Mouse (Mus musculus): ENCODE data around the gene C2. TPM values are rescaled to one million over a fixed set of nuclear protein-coding genes. Genes with fewer than 3 reads are reported as not detected.

Gene C2
- 2.7 and 3.2 TPM in 2 replicates for polyA plus RNA-seq (2015; fragmentation: Nextera tagmentation; extraction: Ambion mirVana)

DNA sequence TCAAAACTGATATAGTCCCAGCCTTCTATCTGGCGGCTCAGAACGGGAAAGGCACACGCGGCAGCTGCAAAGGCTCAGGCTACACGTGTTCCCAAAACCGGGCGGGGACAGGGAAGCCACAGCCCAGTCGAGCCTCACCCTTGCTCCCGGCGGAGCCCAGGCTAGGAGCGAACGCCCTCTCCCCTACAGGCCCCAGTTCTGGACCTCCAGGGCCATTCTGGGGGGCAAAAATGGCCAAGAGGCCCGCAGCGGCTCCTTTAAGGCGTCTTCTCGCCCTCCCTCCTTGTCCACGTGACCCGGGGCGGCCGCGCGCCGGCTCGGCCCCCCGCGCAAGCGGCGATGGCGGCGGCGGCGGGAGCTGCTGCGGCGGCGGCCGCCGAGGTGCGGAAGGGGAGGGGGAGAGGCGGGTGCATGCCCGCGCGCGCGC, at the start of gene C2, which contains the start of gene Ehmt2:
Gene C2 (minus strand): TSS at position 106 of the 427 bp plus-strand sequence.
Gene Ehmt2 (plus strand): TSS at position 310 of the 427 bp plus-strand sequence.
- under 1% methylated on average over 35 of the region's 44 CpGs for WGBS
- no peaks in the 10 kb centered on the region for H3K27me3 ChIP-seq
- peaks cover 46% of the 10 kb centered on the region for H3K4me1 ChIP-seq
- H3K36me3 ChIP-seq, result peaks cover 28% of the 10 kb centered on the region
- H3K9me3 ChIP-seq, result peaks cover 3% of the 10 kb centered on the region; the same call in 1 of the 2 replicates
- peak within 1 kb of the TSS; percentile 90 for H3K4me3 ChIP-seq
- H3K27ac ChIP-seq, result peak within 1 kb of the TSS; percentile 96
- peak; percentile 4; the same call in 1 of the 2 replicates for ATAC-seq (ENCODE audit: insufficient number of reproducible peaks, insufficient read depth, low FRiP score, low TSS enrichment, low read depth)
- peak within 1 kb of the TSS; percentile 96 for H3K9ac ChIP-seq
- H3K4me2 ChIP-seq, result peak within 1 kb of the TSS; percentile 88

DNA sequence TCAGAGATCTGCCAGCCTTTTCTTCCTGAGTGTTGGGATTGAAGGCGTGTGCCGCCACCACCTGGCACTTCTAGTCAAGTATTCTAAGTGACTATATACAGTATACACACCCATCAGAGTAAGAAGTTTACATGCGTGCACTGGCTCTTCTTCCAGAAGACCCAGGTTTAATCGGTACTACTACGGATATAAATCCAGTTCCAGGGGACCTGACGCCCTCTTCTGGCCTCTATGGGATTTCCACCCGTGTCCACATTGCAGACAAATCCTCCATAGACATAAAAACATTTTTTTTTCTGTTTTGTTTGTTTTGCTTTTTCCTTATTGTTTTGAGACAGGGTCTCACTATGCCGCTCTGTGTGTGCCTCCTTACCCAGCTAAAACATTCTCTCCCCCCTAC, 49.5 kb upstream of the C2 start:
- no peaks in the 10 kb centered on the region for H3K9me3 ChIP-seq
- peaks cover 20% of the 10 kb centered on the region for H3K36me3 ChIP-seq
- no peak overlapping the region for H3K4me2 ChIP-seq
- H3K27ac ChIP-seq, result no peak overlapping the region
- no peak for ATAC-seq (ENCODE audit: insufficient number of reproducible peaks, insufficient read depth, low FRiP score, low TSS enrichment, low read depth)
- H3K9ac ChIP-seq, result no peak overlapping the region
- 27% methylated on average over 8 of the region's 8 CpGs for WGBS
- H3K27me3 ChIP-seq, result no peaks in the 10 kb centered on the region
- no peak overlapping the region for H3K4me3 ChIP-seq
- H3K4me1 ChIP-seq, result peaks cover 10% of the 10 kb centered on the region

DNA sequence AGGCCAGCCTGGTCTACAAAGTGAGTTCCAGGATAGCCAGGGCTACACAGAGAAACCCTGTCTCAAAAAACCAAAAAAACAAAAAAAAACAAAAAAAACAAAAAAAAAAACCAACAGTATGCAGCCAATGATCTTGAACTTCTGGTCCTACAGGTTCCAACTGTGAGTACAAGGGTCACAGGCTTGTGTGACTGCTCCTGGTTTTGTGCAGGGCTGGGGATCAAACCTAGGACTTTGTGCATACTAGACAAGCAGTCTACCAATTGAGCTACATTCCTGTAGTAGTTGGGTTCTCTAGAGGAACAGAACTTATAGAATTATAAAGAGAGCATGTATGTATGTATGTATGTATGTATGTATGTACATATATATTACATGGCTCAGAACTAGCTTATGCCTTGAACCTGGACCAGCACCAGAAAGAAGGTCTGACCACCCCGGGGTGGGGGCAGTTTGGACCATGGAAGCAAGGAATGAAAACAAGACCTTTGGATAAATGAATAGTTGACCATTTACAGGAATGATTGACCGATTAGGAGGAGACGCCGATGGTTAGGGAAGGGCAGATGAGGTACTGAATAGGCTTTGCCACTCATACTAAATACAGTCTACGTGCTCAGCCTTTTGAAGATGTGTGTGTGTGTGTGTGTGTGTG, 48.5 kb upstream of the C2 start:
- no peak overlapping the region for H3K4me3 ChIP-seq
- no peak overlapping the region for H3K9ac ChIP-seq
- H3K4me1 ChIP-seq, result peaks cover 13% of the 10 kb centered on the region
- peaks cover 20% of the 10 kb centered on the region for H3K36me3 ChIP-seq
- no peak overlapping the region for H3K4me2 ChIP-seq
- no peaks in the 10 kb centered on the region for H3K9me3 ChIP-seq
- 94% methylated on average over 5 of the region's 5 CpGs for WGBS
- H3K27me3 ChIP-seq, result no peaks in the 10 kb centered on the region
- no peak overlapping the region for H3K27ac ChIP-seq
- ATAC-seq (ENCODE audit: insufficient number of reproducible peaks, insufficient read depth, low FRiP score, low TSS enrichment, low read depth), result no peak

DNA sequence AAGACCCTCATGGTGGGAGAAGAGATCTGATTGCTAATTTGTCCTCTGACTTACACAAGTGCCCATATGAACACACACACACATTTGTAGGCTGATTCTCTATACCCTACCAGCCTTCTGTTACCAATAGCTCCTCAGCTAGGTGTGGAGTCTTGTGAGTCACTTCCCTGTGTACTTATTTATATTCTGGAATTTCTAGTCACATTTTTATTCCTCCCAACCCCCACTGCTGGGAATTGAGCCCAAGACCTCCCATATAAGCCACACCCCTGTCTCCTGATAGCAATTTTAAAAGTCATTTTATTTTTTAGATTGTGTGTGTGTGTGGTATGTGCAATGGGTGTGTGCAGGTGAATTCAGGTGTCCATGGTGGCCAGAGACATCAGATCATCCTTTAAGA, 46.3 kb upstream of the C2 start:
- Histone ChIP-seq H3K36me3 (peaks cover under 1% of the 10 kb centered on the region), H3K4me3 (no peak overlapping the region), H3K4me1 (peaks cover 6% of the 10 kb centered on the region), H3K4me2 (no peak overlapping the region), H3K9ac (no peak overlapping the region), H3K9me3 (no peaks in the 10 kb centered on the region), H3K27ac (no peak overlapping the region), H3K27me3 (no peaks in the 10 kb centered on the region)
- no peak for ATAC-seq (ENCODE audit: insufficient number of reproducible peaks, insufficient read depth, low FRiP score, low TSS enrichment, low read depth)

DNA sequence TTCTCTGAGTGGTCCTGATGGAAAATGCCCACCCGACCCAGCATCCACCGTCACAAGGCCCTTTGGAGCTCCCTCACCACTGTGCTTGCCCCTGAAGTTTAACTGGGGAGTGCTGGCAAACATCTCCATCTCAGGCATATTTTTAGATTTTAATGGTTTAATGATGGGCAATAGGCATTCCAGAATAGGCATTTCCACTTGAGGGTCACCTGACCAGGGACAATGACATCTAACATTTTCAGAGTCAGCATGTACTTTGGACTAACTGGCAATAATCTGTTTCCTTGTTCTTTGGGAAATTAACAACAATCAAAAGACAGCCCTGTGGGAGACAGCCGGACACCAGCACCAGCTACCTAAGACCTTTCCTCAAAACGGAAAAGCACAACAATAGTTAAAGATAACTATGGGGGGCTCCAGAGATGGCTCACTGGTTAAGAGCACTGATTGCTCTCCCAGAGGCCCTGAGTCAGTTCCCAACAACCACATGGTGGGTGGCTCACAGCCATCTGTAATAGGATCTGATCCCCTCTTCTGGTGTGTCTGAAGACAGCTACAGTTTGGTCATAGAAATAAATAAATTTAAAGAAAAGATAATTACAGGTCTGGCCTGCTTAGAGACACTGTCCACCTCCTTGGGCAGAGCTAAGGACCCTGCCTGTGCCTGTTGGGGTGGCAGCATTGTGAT, 45.2 kb upstream of the C2 start:
- Histone ChIP-seq H3K9ac (no peak overlapping the region), H3K36me3 (no peaks in the 10 kb centered on the region)
- WGBS, result 83% methylated on average over 4 of the region's 4 CpGs

DNA sequence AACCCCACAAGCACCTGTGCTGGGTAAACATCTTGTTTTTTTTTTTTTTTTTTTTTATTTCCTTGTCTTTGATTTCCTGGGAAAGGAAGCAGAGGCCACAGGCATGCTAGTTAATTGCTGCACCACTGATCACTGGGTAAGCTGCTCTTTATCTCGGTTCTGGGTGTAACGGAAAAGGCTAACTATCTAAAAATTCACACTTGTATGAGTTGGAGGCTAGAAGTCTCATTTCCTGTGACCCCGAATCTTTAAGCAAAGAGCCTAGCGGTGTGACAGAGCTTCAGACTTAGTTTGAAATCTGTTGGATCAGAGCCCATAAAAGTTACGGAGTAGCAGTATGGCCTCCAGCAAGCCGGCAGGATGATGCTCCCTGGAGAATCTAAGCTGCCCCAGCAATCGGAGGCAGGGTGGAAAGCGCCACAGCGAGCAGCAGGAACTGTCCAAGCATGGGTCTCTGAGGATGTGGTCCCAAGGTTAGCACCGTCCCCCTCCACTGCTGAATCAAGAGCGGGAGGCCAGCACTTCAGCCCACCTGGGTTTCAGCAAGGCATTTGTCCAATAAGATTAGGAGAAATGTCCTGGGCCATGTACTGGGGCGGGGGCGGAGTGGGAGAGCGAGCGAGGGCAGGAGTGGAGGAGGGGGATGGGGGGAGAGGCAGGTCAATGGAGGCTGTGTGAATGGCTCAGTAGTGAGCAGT, 43.4 kb upstream of the C2 start:
- Histone ChIP-seq H3K9ac (peak overlapping the region; percentile 65), H3K4me2 (peak overlapping the region; percentile 52), H3K9me3 (no peaks in the 10 kb centered on the region), H3K27ac (no peak overlapping the region), H3K36me3 (no peaks in the 10 kb centered on the region), H3K4me3 (peak overlapping the region; percentile 30), H3K4me1 (peaks cover 6% of the 10 kb centered on the region), H3K27me3 (no peaks in the 10 kb centered on the region)
- ATAC-seq (ENCODE audit: insufficient number of reproducible peaks, insufficient read depth, low FRiP score, low TSS enrichment, low read depth), result no peak
- WGBS, result 6% methylated on average over 15 of the region's 15 CpGs

More for the DNA sequence above, 45.2 kb upstream of the C2 start:
- no peak overlapping the region for H3K4me2 ChIP-seq
- peaks cover 6% of the 10 kb centered on the region for H3K4me1 ChIP-seq
- H3K9me3 ChIP-seq, result no peaks in the 10 kb centered on the region
- ATAC-seq (ENCODE audit: insufficient number of reproducible peaks, insufficient read depth, low FRiP score, low TSS enrichment, low read depth), result no peak
- H3K27me3 ChIP-seq, result no peaks in the 10 kb centered on the region
- no peak overlapping the region for H3K27ac ChIP-seq
- H3K4me3 ChIP-seq, result no peak overlapping the region

DNA sequence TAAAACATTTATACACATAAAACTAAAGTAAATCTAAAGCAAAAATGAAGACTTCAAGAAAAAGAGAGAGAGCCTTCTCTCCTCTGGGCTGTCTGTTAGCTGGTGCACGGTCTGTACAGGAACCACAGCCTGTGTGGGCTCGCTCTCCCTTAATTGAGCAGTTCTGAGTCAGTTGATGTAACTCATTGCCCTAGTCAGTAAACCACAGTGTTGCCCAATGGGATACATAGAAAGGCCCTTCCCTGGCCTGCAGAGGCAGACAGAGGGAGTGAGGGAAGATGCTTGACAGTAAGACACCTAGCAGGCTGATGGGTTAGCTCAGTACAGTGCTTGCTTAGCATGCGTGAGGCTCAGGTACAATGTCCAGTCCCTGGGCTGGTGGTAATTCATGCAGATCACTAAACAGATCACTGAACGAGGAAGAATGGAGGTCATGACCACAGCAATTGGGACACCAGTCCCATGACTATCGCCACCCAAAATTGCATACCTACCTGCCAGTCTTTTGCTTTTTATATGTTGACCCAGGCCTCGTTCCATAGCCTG, 40.0 kb upstream of the C2 start:
- Histone ChIP-seq H3K27ac (no peak overlapping the region), H3K4me1 (peaks cover 21% of the 10 kb centered on the region), H3K36me3 (peaks cover 9% of the 10 kb centered on the region; the same call in 1 of the 2 replicates), H3K27me3 (no peaks in the 10 kb centered on the region; the same call in 1 of the 2 replicates), H3K4me2 (no peak overlapping the region), H3K9me3 (no peaks in the 10 kb centered on the region), H3K4me3 (no peak overlapping the region), H3K9ac (no peak overlapping the region)
- 81% methylated on average over 6 of the region's 6 CpGs for WGBS
- no peak for ATAC-seq (ENCODE audit: insufficient number of reproducible peaks, insufficient read depth, low FRiP score, low TSS enrichment, low read depth)

DNA sequence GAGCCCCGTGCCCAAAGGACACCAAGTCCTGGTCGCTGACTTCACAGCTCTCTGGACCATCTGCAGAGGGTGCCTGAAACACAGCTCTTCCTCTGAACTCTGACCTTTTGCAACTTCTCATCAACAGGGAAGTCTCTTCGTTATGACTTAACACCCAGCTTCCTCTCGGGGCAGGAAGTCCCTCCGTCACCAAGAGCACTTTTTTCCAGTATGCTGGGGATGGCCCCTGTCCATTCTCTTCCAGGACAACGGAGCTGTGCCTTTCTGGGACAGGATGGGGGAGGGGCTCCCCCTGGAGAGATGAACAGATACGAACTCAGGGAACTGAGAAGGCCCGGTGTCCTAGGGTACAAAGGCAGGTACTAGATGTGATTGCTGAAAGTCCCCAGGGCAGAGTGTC, 36.8 kb upstream of the C2 start:
- Histone ChIP-seq H3K9ac (peak overlapping the region; percentile 49; the same call in 1 of the 2 replicates), H3K27ac (no peak overlapping the region), H3K4me3 (no peak overlapping the region), H3K4me1 (peaks cover 26% of the 10 kb centered on the region), H3K27me3 (no peaks in the 10 kb centered on the region; the same call in 1 of the 2 replicates), H3K36me3 (peaks cover 9% of the 10 kb centered on the region; the same call in 1 of the 2 replicates), H3K9me3 (no peaks in the 10 kb centered on the region), H3K4me2 (no peak overlapping the region)
- WGBS, result 33% methylated on average over 8 of the region's 8 CpGs
- ATAC-seq (ENCODE audit: insufficient number of reproducible peaks, insufficient read depth, low FRiP score, low TSS enrichment, low read depth), result no peak

DNA sequence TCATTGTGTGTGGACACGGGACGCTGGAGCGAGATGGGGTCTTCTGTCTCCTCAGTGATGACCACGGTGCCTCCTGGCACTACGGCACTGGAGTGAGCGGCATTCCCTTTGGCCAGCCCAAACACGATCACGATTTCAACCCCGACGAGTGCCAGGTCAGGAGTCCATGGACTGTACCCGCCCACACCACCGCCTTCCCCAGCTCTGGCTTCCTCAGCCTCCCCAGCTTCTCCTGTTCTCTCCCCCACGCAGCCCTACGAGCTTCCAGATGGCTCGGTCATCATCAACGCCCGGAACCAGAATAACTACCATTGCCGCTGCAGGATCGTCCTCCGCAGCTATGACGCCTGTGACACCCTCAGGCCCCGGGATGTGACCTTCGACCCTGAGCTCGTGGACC, 36.0 kb upstream of the C2 start:
- H3K4me1 ChIP-seq, result peaks cover 26% of the 10 kb centered on the region
- H3K27ac ChIP-seq, result no peak overlapping the region
- no peaks in the 10 kb centered on the region; the same call in 1 of the 2 replicates for H3K27me3 ChIP-seq
- 39% methylated on average over 24 of the region's 24 CpGs for WGBS
- peak overlapping the region; percentile 22 for H3K4me2 ChIP-seq
- no peak for ATAC-seq (ENCODE audit: insufficient number of reproducible peaks, insufficient read depth, low FRiP score, low TSS enrichment, low read depth)
- H3K36me3 ChIP-seq, result peaks cover 9% of the 10 kb centered on the region; the same call in 1 of the 2 replicates
- H3K9me3 ChIP-seq, result no peaks in the 10 kb centered on the region
- H3K9ac ChIP-seq, result peak overlapping the region; percentile 49; the same call in 1 of the 2 replicates
- H3K4me3 ChIP-seq, result no peak overlapping the region

DNA sequence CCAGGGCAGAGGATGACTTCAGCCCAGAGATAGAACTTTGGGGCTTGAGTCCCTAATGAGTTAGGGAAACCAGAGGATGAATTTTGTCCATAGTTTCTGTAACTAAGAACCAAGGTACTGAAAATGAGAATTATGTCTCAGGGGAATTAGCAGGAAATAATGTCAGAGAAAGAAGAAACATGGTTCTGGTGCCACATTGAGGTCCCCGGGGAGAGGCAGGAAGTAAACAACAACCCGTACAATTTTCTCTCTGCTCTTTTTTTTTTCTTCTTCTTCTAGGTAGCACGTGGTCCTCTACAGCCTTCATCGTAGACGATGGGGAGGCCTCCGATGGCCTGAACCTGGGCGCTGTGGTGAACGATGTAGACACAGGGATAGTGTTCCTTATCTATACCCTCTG, 34.2 kb upstream of the C2 start:
- peak overlapping the region; percentile 75 for H3K4me3 ChIP-seq
- ATAC-seq (ENCODE audit: insufficient number of reproducible peaks, insufficient read depth, low FRiP score, low TSS enrichment, low read depth), result no peak
- WGBS, result 88% methylated on average over 8 of the region's 8 CpGs

DNA sequence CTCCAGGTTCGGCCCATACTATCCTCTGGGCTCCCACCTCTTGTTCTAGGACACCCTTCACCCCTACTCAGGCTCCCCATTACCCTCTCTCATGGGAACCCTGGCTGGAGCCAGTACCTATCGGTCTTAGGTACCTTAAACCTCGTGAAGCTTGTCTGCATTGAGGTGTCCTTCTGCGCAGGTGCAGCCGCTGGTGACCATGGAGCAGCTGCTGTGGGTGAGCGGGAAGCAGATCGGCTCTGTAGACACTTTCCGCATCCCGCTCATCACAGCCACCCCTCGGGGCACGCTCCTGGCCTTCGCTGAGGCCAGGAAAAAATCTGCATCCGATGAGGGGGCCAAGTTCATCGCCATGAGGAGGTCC, 33.7 kb upstream of the C2 start:
- WGBS, result 10% methylated on average over 14 of the region's 14 CpGs
- peaks cover 26% of the 10 kb centered on the region for H3K4me1 ChIP-seq
- peak overlapping the region; percentile 89 for H3K4me2 ChIP-seq
- no peak overlapping the region for H3K27ac ChIP-seq
- no peak; the same call in 1 of the 2 replicates for ATAC-seq (ENCODE audit: insufficient number of reproducible peaks, insufficient read depth, low FRiP score, low TSS enrichment, low read depth)
- H3K9ac ChIP-seq, result peak overlapping the region; percentile 91
- H3K27me3 ChIP-seq, result no peaks in the 10 kb centered on the region; the same call in 1 of the 2 replicates
- no peaks in the 10 kb centered on the region for H3K9me3 ChIP-seq
- peak overlapping the region; percentile 75 for H3K4me3 ChIP-seq
- peaks cover 9% of the 10 kb centered on the region; the same call in 1 of the 2 replicates for H3K36me3 ChIP-seq

More for the DNA sequence above, 34.2 kb upstream of the C2 start:
- peak overlapping the region; percentile 91 for H3K9ac ChIP-seq
- no peaks in the 10 kb centered on the region for H3K9me3 ChIP-seq
- H3K36me3 ChIP-seq, result peaks cover 9% of the 10 kb centered on the region; the same call in 1 of the 2 replicates
- no peaks in the 10 kb centered on the region; the same call in 1 of the 2 replicates for H3K27me3 ChIP-seq
- H3K4me2 ChIP-seq, result peak overlapping the region; percentile 89
- H3K4me1 ChIP-seq, result peaks cover 26% of the 10 kb centered on the region
- H3K27ac ChIP-seq, result no peak overlapping the region

All from embryonic facial prominence, embryonic 13.5 days (tissue).